Mouse (Mus musculus): ENCODE measurements at regions not wholly inside any gene's neighbourhood (a gene's known extent, or its start where the extent isn't known, plus 50 kb on each side); places are given as distances from the start of the nearest gene placed in this dataset.
A peak's percentile ranks its signal among the peaks of the same experiment; 100 is the strongest.

DNA sequence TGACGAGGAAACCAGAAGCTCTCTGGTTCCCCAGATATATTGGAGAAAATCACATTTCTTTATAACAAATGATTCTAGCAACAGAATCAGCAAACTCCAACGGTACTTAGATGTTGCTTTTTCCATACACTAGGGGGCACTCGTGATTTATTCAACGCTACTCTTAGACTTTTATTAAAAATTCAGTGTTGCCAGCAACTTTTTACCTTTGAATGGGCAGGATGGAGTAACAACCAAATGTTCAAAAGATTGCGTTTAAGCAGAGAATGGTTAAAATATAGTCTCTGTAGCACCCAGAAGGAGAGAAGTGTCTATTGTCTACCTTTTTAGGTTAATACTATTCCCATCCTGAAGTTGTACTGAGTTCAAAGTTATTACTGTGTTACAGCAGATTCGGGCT lies 715.4 kb upstream of the Cblb start:
- DNase-seq (ENCODE audit: extremely low spot score in 1 of 2, low spot score in 1 of 2): peak; percentile 4 to 81

DNA sequence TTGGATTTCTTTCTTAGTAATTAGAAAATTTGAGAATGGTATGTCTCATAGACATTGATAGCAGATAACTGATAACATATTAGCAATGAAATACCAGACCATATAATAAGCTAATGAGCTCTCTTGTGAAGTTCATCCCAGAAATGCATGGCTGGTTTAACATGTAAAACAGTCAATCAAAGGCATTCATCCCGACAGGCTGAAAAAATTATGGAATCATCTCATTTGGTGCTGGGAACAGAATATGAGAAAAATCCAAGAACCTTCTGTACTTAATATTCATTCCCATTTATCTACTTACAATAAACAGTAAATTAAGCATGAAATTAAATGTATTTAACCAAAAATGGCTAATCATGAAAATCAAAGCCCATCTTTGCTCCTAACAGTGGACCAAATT lies 698.8 kb upstream of the Cblb start:
- no peak for DNase-seq (ENCODE audit: extremely low spot score in 1 of 2, low spot score in 1 of 2)

- DNase-seq (ENCODE audit: extremely low spot score in 1 of 2, low spot score in 1 of 2): no peak
Observed at GRCm38 (mm10) chr16:51334972-51335371, 696.1 kb upstream of the Cblb start.

- no peak for DNase-seq (ENCODE audit: extremely low spot score in 1 of 2, low spot score in 1 of 2)
Observed at GRCm38 (mm10) chr16:51347120-51347519, 683.9 kb upstream of the Cblb start.

GRCm38 (mm10) chr16:51352151-51352550 lies 678.9 kb upstream of the Cblb start:
- DNase-seq (ENCODE audit: extremely low spot score in 1 of 2, low spot score in 1 of 2): no peak

GRCm38 (mm10) chr16:51353791-51354190 lies 677.2 kb upstream of the Cblb start:
- DNase-seq (ENCODE audit: extremely low spot score in 1 of 2, low spot score in 1 of 2): peak in 1 of 2 experiments; percentile 12

GRCm38 (mm10) chr16:51370070-51370469 lies 661.0 kb upstream of the Cblb start:
- no peak for DNase-seq (ENCODE audit: extremely low spot score in 1 of 2, low spot score in 1 of 2)

DNA sequence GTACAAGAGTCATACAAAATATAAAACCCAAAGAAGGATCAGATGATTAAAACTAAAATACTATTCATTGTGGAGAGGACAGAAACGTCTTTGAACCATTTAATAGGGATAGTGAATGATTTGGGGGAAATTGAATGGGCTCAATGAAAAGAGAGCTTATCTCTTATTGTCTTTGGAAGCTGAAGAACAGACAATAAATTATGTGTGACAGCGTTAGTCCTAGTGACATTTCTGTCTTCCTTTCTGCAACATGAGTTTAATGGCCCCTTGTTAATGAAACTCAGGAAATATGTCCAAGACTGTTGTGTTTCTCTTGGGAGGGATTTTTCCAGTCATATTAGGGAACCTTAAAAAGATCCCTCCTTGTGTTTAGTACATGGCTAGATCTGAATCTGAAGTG lies 644.6 kb upstream of the Cblb start:
- DNase-seq (ENCODE audit: extremely low spot score in 1 of 2, low spot score in 1 of 2): no peak

GRCm38 (mm10) chr16:51387498-51387897 lies 643.5 kb upstream of the Cblb start:
- DNase-seq (ENCODE audit: extremely low spot score in 1 of 2, low spot score in 1 of 2): no peak

DNA sequence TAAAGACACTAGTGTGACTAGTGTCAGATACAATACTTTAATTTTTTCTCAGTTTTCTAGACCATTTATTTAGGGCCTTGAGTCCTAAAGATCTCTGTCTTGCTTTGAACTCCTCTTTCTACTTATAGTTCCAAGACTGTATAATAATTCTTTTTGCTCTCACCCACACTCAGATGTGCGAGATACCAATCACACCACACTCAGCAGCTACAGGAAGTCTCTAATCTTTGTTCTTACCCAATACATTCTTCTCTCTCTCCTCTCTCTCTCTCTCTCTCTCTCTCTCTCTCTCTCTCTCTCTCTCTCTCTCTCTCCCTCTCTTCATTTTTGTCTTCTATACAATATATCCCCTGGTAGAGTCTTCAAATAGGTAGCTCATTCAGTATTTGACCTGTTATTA lies 637.2 kb upstream of the Cblb start:
- no peak for DNase-seq (ENCODE audit: extremely low spot score in 1 of 2, low spot score in 1 of 2)

Measured in frontal cortex, adult 2 months (tissue).